Mouse (Mus musculus) urinary bladder, adult 2 months (tissue): Measurements from ENCODE around the gene Nfkbil1. TPM values are rescaled to one million over a fixed set of nuclear protein-coding genes. Genes with fewer than 3 reads are reported as not detected.

Experiments
- DNase-seq: peaks from one replicate; pipeline ENCODE4 v3.0.0; 2022; ENCODE audit warnings: low spot score
- polyA plus RNA-seq: library from polyadenylated mRNA; depleted of rRNA; stranded (reverse); fragments of >200 nt; gene quantifications from 2 replicates; pipeline ENCODE4 v1.2.3, GENCODE M21; 2012

The Nfkbil1 gene
- polyA plus RNA-seq, 1 experiment: 14.0 TPM

- DNase-seq: no peak
These were observed 18.9 kb upstream of the Nfkbil1 start for GRCm38 (mm10) chr17:35254241-35255098.

- no peak for DNase-seq
These were observed 17.9 kb upstream of the Nfkbil1 start for GRCm38 (mm10) chr17:35253293-35254093.

- DNase-seq: no peak
These were observed 17.2 kb upstream of the Nfkbil1 start for GRCm38 (mm10) chr17:35252619-35253292.

DNA sequence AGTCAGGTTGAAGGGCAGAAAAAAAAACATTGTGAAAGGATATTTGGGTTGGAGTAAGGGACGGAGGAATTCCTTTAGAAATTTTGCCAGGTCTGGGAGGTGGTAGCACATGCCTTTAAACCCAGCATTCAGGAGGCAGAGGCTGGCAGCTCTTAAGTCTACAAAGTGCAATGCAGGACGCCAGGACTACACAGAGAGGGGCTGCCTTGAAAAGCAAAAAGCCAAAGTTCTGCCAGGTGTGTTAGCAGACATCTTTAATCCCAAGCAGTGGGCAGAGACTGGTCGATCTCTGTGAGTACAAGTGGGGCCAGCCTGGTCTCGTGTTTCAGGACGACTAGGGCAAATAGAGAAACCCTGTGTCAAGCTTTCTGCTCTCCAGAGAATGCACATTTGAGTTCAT is 16.4 kb upstream of the Nfkbil1 start:
- no peak for DNase-seq

DNA sequence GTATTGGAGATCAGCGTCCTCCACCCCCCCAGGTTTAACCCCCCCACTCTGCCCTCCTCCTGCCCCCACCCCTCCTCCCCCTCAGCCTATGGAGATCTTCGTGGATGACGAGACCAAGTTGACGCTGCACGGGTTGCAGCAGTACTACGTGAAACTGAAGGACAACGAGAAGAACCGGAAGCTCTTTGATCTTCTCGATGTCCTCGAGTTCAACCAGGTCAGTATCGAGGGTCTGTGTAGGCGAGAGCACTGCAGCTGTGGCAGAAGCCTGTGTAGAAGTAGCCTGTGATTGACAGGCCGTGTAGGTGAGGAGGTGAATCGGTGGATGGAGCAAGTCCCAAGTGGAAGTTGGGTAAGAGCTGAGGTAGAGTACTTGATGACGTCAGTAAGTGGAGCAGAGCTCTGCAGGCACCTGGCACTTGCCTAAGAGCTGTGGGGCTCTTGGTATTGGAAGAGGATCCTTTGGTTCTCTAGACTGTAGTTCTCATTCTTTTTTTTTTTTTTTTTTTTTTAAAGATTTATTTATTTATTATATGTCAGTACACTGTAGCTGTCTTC is 15.6 kb upstream of the Nfkbil1 start:
- DNase-seq: no peak

DNA sequence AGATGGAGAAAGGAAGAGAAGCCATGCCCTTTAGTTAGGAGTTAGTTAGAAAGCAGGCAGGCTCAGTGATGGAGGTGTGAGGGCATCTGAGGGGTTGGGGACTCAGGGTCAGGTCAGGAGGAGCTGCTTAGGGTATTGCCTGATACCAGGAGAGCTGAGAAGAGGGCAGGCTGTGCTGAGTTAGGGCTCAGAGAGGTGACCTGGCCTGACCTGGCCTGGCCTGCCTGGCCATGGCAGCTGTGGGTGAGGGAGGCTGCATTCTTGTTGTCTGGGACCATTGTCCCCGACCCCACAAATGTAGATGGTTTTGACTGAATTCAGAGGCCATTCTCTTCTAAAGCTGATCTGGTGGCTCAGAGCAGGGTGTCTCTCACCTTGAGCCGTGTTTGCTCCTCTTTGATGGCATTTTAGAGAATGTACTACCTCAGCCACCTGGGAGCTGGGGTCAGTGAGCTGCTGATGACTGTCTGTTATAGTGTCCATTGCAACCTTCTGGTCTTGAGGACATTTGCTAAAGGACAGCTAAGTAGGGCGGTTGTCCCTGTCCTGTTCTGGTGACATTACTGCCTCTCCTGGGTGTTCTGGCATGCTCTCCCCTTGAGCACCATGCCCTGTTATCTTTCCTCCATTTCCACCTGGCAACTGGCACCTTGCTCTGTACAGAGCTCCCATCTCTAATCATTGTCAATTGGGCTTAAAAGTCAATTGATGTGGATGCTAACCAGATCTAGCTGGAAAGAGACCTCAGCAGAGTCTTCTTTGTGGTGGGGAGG is 14.9 kb upstream of the Nfkbil1 start:
- DNase-seq: no peak

- DNase-seq: no peak
These were observed 14.0 kb upstream of the Nfkbil1 start for GRCm38 (mm10) chr17:35249451-35250197.

DNA sequence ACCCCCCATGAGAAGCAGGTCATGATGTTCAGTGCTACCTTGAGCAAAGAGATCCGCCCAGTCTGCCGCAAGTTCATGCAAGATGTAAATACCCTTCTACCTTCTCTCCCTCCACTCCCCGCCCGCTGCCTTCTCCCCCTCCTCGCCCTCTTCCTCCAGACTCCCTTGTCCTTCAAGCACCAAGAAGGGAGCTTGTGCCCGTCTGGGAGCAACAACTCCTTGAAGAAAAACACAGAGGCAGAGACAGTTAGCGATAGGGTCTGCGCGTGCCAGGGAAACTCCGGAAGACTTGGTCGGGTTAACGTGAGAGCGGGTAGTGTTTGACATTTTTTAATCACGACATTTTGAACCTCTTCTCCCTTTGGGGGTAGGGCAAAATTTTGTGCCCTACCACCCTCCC is 13.4 kb upstream of the Nfkbil1 start:
- DNase-seq: no peak

GRCm38 (mm10) chr17:35247144-35247543 is 11.6 kb upstream of the Nfkbil1 start:
- no peak for DNase-seq

DNA sequence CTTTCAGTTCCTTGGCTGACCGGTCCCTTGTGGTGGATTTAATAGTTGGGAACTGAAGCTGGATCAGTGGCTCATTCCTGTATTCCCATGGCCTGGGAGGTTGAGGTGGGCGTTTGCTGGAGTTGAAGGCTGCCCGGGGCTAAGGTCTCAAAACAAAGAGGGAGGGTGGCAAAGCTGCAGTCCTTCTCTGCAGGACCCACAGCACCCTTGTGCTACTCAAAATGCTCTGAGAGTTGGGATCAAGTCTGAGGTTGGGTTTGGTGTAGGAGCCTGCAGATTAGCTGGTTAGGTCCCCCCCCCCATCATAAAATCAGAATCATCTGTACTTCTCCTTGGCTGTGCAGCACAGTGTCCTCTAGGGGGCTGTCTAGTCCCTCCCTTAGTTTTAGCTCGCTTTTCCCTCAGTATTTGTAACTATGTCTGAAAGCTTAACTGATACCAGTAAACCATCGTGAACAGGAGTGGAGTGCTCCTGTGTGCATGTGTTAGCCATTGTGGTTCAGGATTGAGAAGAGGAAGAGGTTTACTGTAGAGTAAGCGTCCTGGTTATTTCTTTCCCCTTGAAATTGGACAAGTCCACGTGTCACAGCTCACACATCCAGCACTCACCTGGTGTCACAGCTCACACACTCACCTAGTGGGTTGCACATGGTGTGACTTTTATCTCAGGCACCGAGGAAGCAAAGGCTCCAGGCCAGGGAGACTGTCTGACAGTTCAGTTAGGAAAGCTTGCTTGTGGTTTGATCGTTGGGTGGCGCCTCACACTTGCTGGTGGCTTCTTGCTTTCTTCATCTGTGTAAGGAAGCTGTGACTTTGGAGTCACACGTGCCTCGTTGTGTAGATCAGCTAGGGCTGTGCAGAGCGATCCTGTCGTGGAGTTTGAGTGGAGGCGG is 10.4 kb upstream of the Nfkbil1 start:
- DNase-seq: no peak

GRCm38 (mm10) chr17:35244999-35245398 is 9.4 kb upstream of the Nfkbil1 start:
- DNase-seq: no peak

- no peak for DNase-seq
These were observed 7.5 kb upstream of the Nfkbil1 start for GRCm38 (mm10) chr17:35243086-35243485.

DNA sequence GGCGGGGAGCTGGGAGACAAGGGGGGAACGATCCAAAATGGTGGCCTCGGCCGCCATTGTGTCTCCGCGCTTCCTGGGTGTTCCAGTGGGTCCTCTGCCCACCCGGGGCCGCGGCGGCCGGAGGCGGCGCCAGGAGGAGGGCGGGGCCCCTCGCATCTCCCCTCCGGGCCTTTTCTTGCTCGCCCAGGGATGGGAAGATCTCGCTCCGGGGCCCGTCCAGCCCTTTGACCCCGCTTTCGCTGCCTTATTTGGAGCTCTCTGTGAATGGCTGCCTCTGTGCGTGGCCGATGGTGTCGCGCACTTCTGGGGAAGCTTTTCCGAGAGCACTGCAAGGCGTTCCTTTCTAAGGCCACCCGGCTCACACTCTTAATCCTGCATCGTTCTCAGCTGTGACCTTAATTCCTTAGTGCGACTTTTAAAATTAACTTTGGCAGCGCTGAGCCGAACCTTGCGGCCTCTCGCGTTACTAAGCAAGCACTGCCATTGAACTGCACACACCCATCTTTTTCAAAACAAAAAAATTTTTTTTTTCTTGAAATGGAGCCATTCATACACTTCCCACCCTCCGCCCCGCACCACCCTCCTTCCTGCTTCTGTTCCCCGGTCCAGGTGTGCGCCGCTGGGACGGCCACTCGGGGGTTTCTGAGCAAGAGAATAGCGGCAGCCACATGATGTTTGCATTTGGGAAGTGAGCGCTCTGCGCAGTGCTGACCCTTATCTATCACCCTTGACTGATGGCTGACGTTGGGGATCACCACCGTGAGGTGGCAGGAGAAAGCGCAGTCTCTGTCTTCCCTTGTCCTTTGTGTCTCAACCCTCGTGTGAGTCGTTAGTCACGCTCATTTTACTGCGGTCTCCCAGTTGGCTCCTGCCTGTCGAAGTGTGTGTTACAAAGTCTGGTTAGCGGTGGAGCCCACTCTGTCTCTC is 6.7 kb upstream of the Nfkbil1 start:
- DNase-seq: no peak

- DNase-seq: peak; percentile 96
These were observed 5.9 kb upstream of the Nfkbil1 start, which contains the start of gene Ddx39b for GRCm38 (mm10) chr17:35241305-35242014. Gene Ddx39b, plus strand, starts transcription at chr17:35241746.

- DNase-seq: no peak
These were observed 5.1 kb upstream of the Nfkbil1 start for GRCm38 (mm10) chr17:35240384-35241304.

DNA sequence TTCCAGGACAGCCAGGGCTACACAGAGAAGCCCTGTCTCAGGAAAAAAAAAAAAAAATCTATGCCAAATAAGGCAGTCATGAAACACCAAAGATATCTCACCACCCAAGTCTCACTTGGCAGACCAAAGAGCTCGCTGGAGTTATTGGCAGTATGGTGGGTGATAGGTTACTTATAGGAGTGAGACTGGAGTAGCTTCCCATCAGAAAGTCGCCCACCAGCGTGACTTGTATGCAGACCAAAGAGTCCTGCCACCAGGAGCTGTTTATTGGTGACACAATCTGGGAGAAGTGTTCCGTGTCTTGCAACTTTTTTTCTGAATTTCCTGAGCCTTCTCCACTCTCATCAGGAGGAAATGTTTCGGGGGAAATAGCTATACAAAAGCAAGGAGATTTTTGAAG is 4.1 kb upstream of the Nfkbil1 start:
- no peak for DNase-seq

GRCm38 (mm10) chr17:35237504-35237903 is 1.9 kb upstream of the Nfkbil1 start:
- no peak for DNase-seq
